Mouse (Mus musculus): ENCODE data around the gene Loxl4.

- TF ChIP-seq CTCF (conservative IDR thresholded peaks at IDR 0.05 in 1 of 2, IDR thresholded peaks at IDR 0.05 in 1 of 2; ENCODE audit: low read depth in 2 of 2, low read length in 2 of 2) = no peak
- no peak for TF ChIP-seq RCOR1 (conservative IDR thresholded peaks at IDR 0.05; ENCODE audit: low read depth, low read length)
- TF ChIP-seq POLR2A (IDR thresholded peaks at IDR 0.05; ENCODE audit: low read depth, low read length) = no peak
- no peak for TF ChIP-seq ELF1 (IDR thresholded peaks at IDR 0.05; ENCODE audit: low read depth, low read length)
- TF ChIP-seq USF2 (conservative IDR thresholded peaks at IDR 0.05; ENCODE audit: low read depth, low read length) = no peak
- TF ChIP-seq MYC (IDR thresholded peaks at IDR 0.05; ENCODE audit: low read depth, low read length) = no peak
- no peak for TF ChIP-seq NELFE (IDR thresholded peaks at IDR 0.05; ENCODE audit: low read depth, low read length)
- TF ChIP-seq MAX (IDR thresholded peaks at IDR 0.05; ENCODE audit: low read length) = no peak
- no peak for TF ChIP-seq TBP (conservative IDR thresholded peaks at IDR 0.05; ENCODE audit: low read depth, low read length)
- TF ChIP-seq MAFK (IDR thresholded peaks at IDR 0.05; ENCODE audit: insufficient replicate concordance, low read length) = no peak
- TF ChIP-seq POLR2AphosphoS2 (IDR thresholded peaks at IDR 0.05; ENCODE audit: low read depth, low read length) = no peak
Observed at GRCm38 (mm10) chr19:42578631-42579030, 34.0 kb downstream of the Loxl4 start.
